Mouse (Mus musculus) MEL (cell line): ENCODE data around the gene Map10. TPM values are rescaled to one million over a fixed set of nuclear protein-coding genes. Genes with fewer than 3 reads are reported as not detected.

Source experiments
- DNase-seq: peaks from one replicate; pipeline ENCODE4 v3.0.0; 2011; ENCODE audit warnings: low read depth, low spot score
- H3K27ac ChIP-seq: 2 replicates; pipeline ENCODE4 v1.5.1; 2012; ENCODE audit warnings: low read depth, mild to moderate bottlenecking, control low read depth, low read length, moderate library complexity; ENCODE audit not compliant: control insufficient read depth
- H3K27me3 ChIP-seq, 2 experiments: fragments of 150-350 bp in 1 of 2; sonication (generic) in 1 of 2; 2 replicates each; pipeline ENCODE4 v1.6.1; 2012; ENCODE audit warnings: low read length in 2 of 2, mild to moderate bottlenecking in 2 of 2, improper control_type of control experiment in 1 of 2, moderate library complexity in 1 of 2; ENCODE audit not compliant: insufficient read depth in 2 of 2, control insufficient read depth in 1 of 2
- H3K36me3 ChIP-seq, 2 experiments: 2 replicates each; pipeline ENCODE4 v1.6.1; 2012 to 2014; ENCODE audit warnings: low read length in 2 of 2, improper control_type of control experiment in 1 of 2, inconsistent platforms in 1 of 2, mild to moderate bottlenecking in 1 of 2; ENCODE audit not compliant: insufficient read depth in 2 of 2, control insufficient read depth in 1 of 2
- H3K4me1 ChIP-seq, 2 experiments: fragments of 150-350 bp in 1 of 2; sonication (generic) in 1 of 2; 2 replicates each; pipeline ENCODE4 v1.6.1; 2012; ENCODE audit warnings: low read length in 2 of 2, improper control_type of control experiment in 1 of 2, mild to moderate bottlenecking in 1 of 2; ENCODE audit not compliant: insufficient read depth in 2 of 2, control insufficient read depth in 1 of 2
- H3K4me3 ChIP-seq, 2 experiments: fragments of 150-350 bp in 1 of 2; sonication (generic) in 1 of 2; 2 replicates each; pipeline ENCODE4 v1.5.1; 2012; ENCODE audit warnings: low read depth in 2 of 2, low read length in 2 of 2, mild to moderate bottlenecking in 2 of 2, moderate library complexity in 2 of 2, control low read depth in 1 of 2, improper control_type of control experiment in 1 of 2; ENCODE audit not compliant: control insufficient read depth in 1 of 2, insufficient read depth in 1 of 2
- H3K79me2 ChIP-seq: 2 replicates; pipeline ENCODE4 v1.6.1; 2012; ENCODE audit warnings: mild to moderate bottlenecking, low read length, moderate library complexity; ENCODE audit not compliant: control insufficient read depth, poor library complexity, insufficient read depth
- H3K9ac ChIP-seq: 2 replicates; pipeline ENCODE4 v1.6.1; 2012; ENCODE audit warnings: low read depth, mild to moderate bottlenecking, control low read depth, low read length, moderate library complexity; ENCODE audit not compliant: control insufficient read depth, poor library complexity, severe bottlenecking
- H3K9me3 ChIP-seq: fragments of 150-350 bp; sonication (generic); replicated peaks from 2 replicates; pipeline ENCODE4 v1.6.1; 2012; ENCODE audit warnings: mild to moderate bottlenecking, low read length, improper control_type of control experiment, moderate library complexity; ENCODE audit not compliant: insufficient read depth
- CHD1 ChIP-seq: IDR thresholded peaks from 2 replicates; pipeline ENCODE4 v1.6.1; 2012; ENCODE audit warnings: low read depth, mild to moderate bottlenecking, inconsistent platforms, low read length, improper control_type of control experiment
- CTCF ChIP-seq, 3 experiments: IDR thresholded peaks in 2 of 3; conservative IDR thresholded peaks in 1 of 3; 2 replicates each; pipeline ENCODE4 v1.5.1; 2011 to 2012; ENCODE audit warnings: low read length in 3 of 3, low read depth in 2 of 3, mild to moderate bottlenecking in 2 of 3, improper control_type of control experiment in 1 of 3, inconsistent platforms in 1 of 3, mixed read lengths in 1 of 3, moderate library complexity in 1 of 3; ENCODE audit not compliant: control insufficient read depth in 1 of 3, insufficient read depth in 1 of 3, poor library complexity in 1 of 3, severe bottlenecking in 1 of 3
- E2F4 ChIP-seq: IDR thresholded peaks from 2 replicates; pipeline ENCODE4 v1.6.1; 2011; ENCODE audit warnings: low read depth, low read length, improper control_type of control experiment, borderline replicate concordance
- ELF1 ChIP-seq: IDR thresholded peaks from 2 replicates; pipeline ENCODE4 v1.6.1; 2014; ENCODE audit warnings: low read depth, mild to moderate bottlenecking, inconsistent platforms, low read length, improper control_type of control experiment, moderate library complexity
- ETS1 ChIP-seq: IDR thresholded peaks from 2 replicates; pipeline ENCODE4 v1.6.1; 2012; ENCODE audit warnings: low read depth, mild to moderate bottlenecking, inconsistent platforms, low read length, improper control_type of control experiment, moderate library complexity
- GABPA ChIP-seq: IDR thresholded peaks from 2 replicates; pipeline ENCODE4 v1.6.1; 2012; ENCODE audit warnings: low read depth, mild to moderate bottlenecking, inconsistent platforms, low read length, improper control_type of control experiment, moderate library complexity
- HCFC1 ChIP-seq: IDR thresholded peaks from 2 replicates; pipeline ENCODE4 v1.6.1; 2012; ENCODE audit warnings: low read depth, mild to moderate bottlenecking, inconsistent platforms, low read length, improper control_type of control experiment, moderate library complexity
- JUND ChIP-seq: IDR thresholded peaks from 2 replicates; pipeline ENCODE4 v1.6.1; 2011; ENCODE audit warnings: low read depth, mild to moderate bottlenecking, improper control_type of control experiment, low read length
- KAT2A ChIP-seq: conservative IDR thresholded peaks from 2 replicates; pipeline ENCODE4 v1.6.1; 2012; ENCODE audit warnings: low read depth, low read length, improper control_type of control experiment, inconsistent platforms
- MAFK ChIP-seq: IDR thresholded peaks from 2 replicates; pipeline ENCODE4 v1.6.1; 2011; ENCODE audit warnings: low read depth, mild to moderate bottlenecking, low read length, improper control_type of control experiment, borderline replicate concordance
- MEF2A ChIP-seq: IDR thresholded peaks from 2 replicates; pipeline ENCODE4 v1.6.1; 2014; ENCODE audit warnings: low read depth, mild to moderate bottlenecking, inconsistent platforms, low read length, improper control_type of control experiment; ENCODE audit not compliant: poor library complexity, insufficient replicate concordance, severe bottlenecking; ENCODE audit errors: extremely low read depth
- MXI1 ChIP-seq: IDR thresholded peaks from 2 replicates; pipeline ENCODE4 v1.6.1; 2011; ENCODE audit warnings: mild to moderate bottlenecking, low read depth, low read length, improper control_type of control experiment
- MYB ChIP-seq: IDR thresholded peaks from 2 replicates; pipeline ENCODE4 v1.6.1; 2011; ENCODE audit warnings: mild to moderate bottlenecking, low read depth, low read length, improper control_type of control experiment
- MYC ChIP-seq: IDR thresholded peaks from 2 replicates; pipeline ENCODE4 v1.6.1; 2011; ENCODE audit warnings: low read depth, mild to moderate bottlenecking, low read length, improper control_type of control experiment, moderate library complexity
- NRF1 ChIP-seq: IDR thresholded peaks from 2 replicates; pipeline ENCODE4 v1.6.1; 2014; ENCODE audit warnings: low read depth, mild to moderate bottlenecking, inconsistent platforms, low read length, improper control_type of control experiment, moderate library complexity; ENCODE audit not compliant: poor library complexity, insufficient read depth, severe bottlenecking
- POLR2A ChIP-seq, 2 experiments: IDR thresholded peaks; 2 replicates each; pipeline ENCODE4 v1.6.1; 2011 to 2012; ENCODE audit warnings: low read length in 2 of 2, mild to moderate bottlenecking in 2 of 2, control low read depth in 1 of 2, improper control_type of control experiment in 1 of 2, low read depth in 1 of 2, moderate library complexity in 1 of 2; ENCODE audit not compliant: control insufficient read depth in 1 of 2, insufficient read depth in 1 of 2, poor library complexity in 1 of 2
- POLR2AphosphoS5 ChIP-seq: IDR thresholded peaks from 2 replicates; pipeline ENCODE4 v1.6.1; 2012; ENCODE audit warnings: low read depth, borderline replicate concordance, mild to moderate bottlenecking, inconsistent platforms, low read length, moderate library complexity, mixed read lengths
- RAD21 ChIP-seq: IDR thresholded peaks from 2 replicates; pipeline ENCODE4 v1.6.1; 2011; ENCODE audit warnings: mild to moderate bottlenecking, low read depth, low read length, improper control_type of control experiment
- RCOR1 ChIP-seq: IDR thresholded peaks from 2 replicates; pipeline ENCODE4 v1.6.1; 2012; ENCODE audit warnings: low read depth, mild to moderate bottlenecking, inconsistent platforms, low read length, improper control_type of control experiment
- SMC3 ChIP-seq: IDR thresholded peaks from 2 replicates; pipeline ENCODE4 v1.6.1; 2011; ENCODE audit warnings: low read depth, low read length, improper control_type of control experiment
- TAL1 ChIP-seq: IDR thresholded peaks from 2 replicates; pipeline ENCODE4 v1.6.1; 2012; ENCODE audit warnings: mild to moderate bottlenecking, inconsistent platforms, low read length, moderate library complexity, mixed read lengths
- TBP ChIP-seq: IDR thresholded peaks from 2 replicates; pipeline ENCODE4 v1.8.0; 2011; ENCODE audit warnings: low read depth, low read length, improper control_type of control experiment
- USF2 ChIP-seq, 2 experiments: IDR thresholded peaks; 2 replicates each; pipeline ENCODE4 v1.6.1; 2011 to 2012; ENCODE audit warnings: improper control_type of control experiment in 2 of 2, low read length in 2 of 2, borderline replicate concordance in 1 of 2, inconsistent platforms in 1 of 2, low read depth in 1 of 2, mild to moderate bottlenecking in 1 of 2; ENCODE audit not compliant: insufficient read depth in 1 of 2
- ZNF384 ChIP-seq: IDR thresholded peaks from 2 replicates; pipeline ENCODE4 v1.6.1; 2012; ENCODE audit warnings: low read depth, mild to moderate bottlenecking, inconsistent platforms, low read length, improper control_type of control experiment
- polyA plus RNA-seq, 2 experiments: library from polyadenylated mRNA; stranded (reverse) in 1 of 2; unstranded in 1 of 2; fragments of >175 nt in 1 of 2; fragments of >200 nt in 1 of 2; gene quantifications; 2 replicates each; pipeline versions ENCODE4 v1.2.1 to v1.2.4; 2012; ENCODE audit warnings: low replicate concordance in 2 of 2, low read depth in 1 of 2; ENCODE audit not compliant: insufficient read length in 2 of 2, insufficient read depth in 1 of 2, missing spikeins in 1 of 2
- total RNA-seq: library from RNA; depleted of rRNA; stranded (reverse); fragments of 300-350 nt; gene quantifications from 2 replicates; pipeline ENCODE4 v1.2.3, GENCODE M21; 2012

The Map10 gene
- total and polyA plus RNA-seq, 3 experiments = not detected

- H3K9ac ChIP-seq = no peak overlapping the region
- no peak overlapping the region for H3K27ac ChIP-seq
- H3K9me3 ChIP-seq = no peaks in the 10 kb centered on the region
- H3K4me1 ChIP-seq = no peaks in the 10 kb centered on the region
- no peaks in the 10 kb centered on the region for H3K27me3 ChIP-seq
- no peaks in the 10 kb centered on the region for H3K36me3 ChIP-seq
- TF ChIP-seq POLR2A (IDR thresholded peaks at IDR 0.05; ENCODE audit: control insufficient read depth in 1 of 2, insufficient read depth in 1 of 2, low read depth in 1 of 2, low read length in 2 of 2, poor library complexity in 1 of 2) (no peak), POLR2AphosphoS5 (no peak), E2F4 (no peak), MEF2A (no peak), SMC3 (no peak), HCFC1 (no peak), MAFK (no peak), CTCF (IDR thresholded peaks at IDR 0.05 in 2 of 3, conservative IDR thresholded peaks at IDR 0.05 in 1 of 3; ENCODE audit: control insufficient read depth in 1 of 3, insufficient read depth in 1 of 3, low read depth in 2 of 3, low read length in 3 of 3, poor library complexity in 1 of 3, severe bottlenecking in 1 of 3) (no peak), CHD1 (no peak), USF2 (IDR thresholded peaks at IDR 0.05; ENCODE audit: borderline replicate concordance in 1 of 2, insufficient read depth in 1 of 2, low read depth in 1 of 2, low read length in 2 of 2) (no peak), TAL1 (no peak), ZNF384 (no peak), RAD21 (no peak)
- TF ChIP-seq, all 39 proteins: peak for 0
- Histone ChIP-seq H3K79me2 (no peaks in the 10 kb centered on the region), H3K4me3 (no peak overlapping the region)
- DNase-seq = no peak
These were observed 36.2 kb downstream of the Map10 start for GRCm38 (mm10) chr8:125705816-125706215.

GRCm38 (mm10) chr8:125709171-125709570 lies 39.6 kb downstream of the Map10 start:
- H3K27ac ChIP-seq = no peak overlapping the region
- H3K79me2 ChIP-seq = no peaks in the 10 kb centered on the region
- no peaks in the 10 kb centered on the region for H3K4me1 ChIP-seq
- H3K4me3 ChIP-seq = no peak overlapping the region
- no peaks in the 10 kb centered on the region for H3K9me3 ChIP-seq
- no peaks in the 10 kb centered on the region for H3K36me3 ChIP-seq
- no peak overlapping the region for H3K9ac ChIP-seq
- DNase-seq = no peak
- TF ChIP-seq MYC = no peak
- no peak for TF ChIP-seq MEF2A
- TF ChIP-seq MAFK = no peak
- no peak for TF ChIP-seq ETS1
- TF ChIP-seq SMC3 = no peak
- TF ChIP-seq GABPA = no peak
- no peak for TF ChIP-seq MYB
- no peak for TF ChIP-seq TBP
- TF ChIP-seq JUND = no peak
- TF ChIP-seq MXI1 = no peak
- no peak for TF ChIP-seq USF2 (IDR thresholded peaks at IDR 0.05; ENCODE audit: borderline replicate concordance in 1 of 2, insufficient read depth in 1 of 2, low read depth in 1 of 2, low read length in 2 of 2)
- TF ChIP-seq CTCF (IDR thresholded peaks at IDR 0.05 in 2 of 3, conservative IDR thresholded peaks at IDR 0.05 in 1 of 3; ENCODE audit: control insufficient read depth in 1 of 3, insufficient read depth in 1 of 3, low read depth in 2 of 3, low read length in 3 of 3, poor library complexity in 1 of 3, severe bottlenecking in 1 of 3) = no peak
- TF ChIP-seq NRF1 = no peak
- TF ChIP-seq CHD1 = no peak
- no peak for TF ChIP-seq RCOR1
- TF ChIP-seq KAT2A = no peak
- no peak for TF ChIP-seq ELF1
- H3K27me3 ChIP-seq = no peaks in the 10 kb centered on the region
